Mouse (Mus musculus) limb, embryonic 14.5 days (tissue): ENCODE results near the gene Acbd6. TPM values are rescaled to one million over a fixed set of nuclear protein-coding genes. Genes with fewer than 3 reads are reported as not detected.

Source experiments
- ATAC-seq: fragments of 200-750 bp; cut with Nextera tagmentation; 2 replicates; pipeline ENCODE4 v1.8.0; 2017; ENCODE audit warnings: low read depth, moderate number of reproducible peaks, moderate TSS enrichment; ENCODE audit not compliant: low FRiP score
- DNase-seq: peaks from one replicate; pipeline ENCODE4 v3.0.0-alpha.2; 2015; ENCODE audit warnings: low spot score
- H3K27ac ChIP-seq: fragments of 300-500 bp; sonication (generic); replicated peaks from 2 replicates; pipeline ENCODE4 v1.5.1; 2014; ENCODE audit warnings: low read depth, mild to moderate bottlenecking, low read length, moderate library complexity, mixed read lengths
- H3K27me3 ChIP-seq: fragments of 300-500 bp; sonication (generic); 2 replicates; pipeline ENCODE4 v1.6.1; 2014; ENCODE audit warnings: low read length, mixed read lengths; ENCODE audit not compliant: control insufficient read depth, insufficient read depth
- H3K36me3 ChIP-seq: fragments of 300-500 bp; sonication (generic); 2 replicates; pipeline ENCODE4 v1.6.1; 2014; ENCODE audit warnings: mild to moderate bottlenecking, low read length, moderate library complexity, mixed read lengths; ENCODE audit not compliant: control insufficient read depth, insufficient read depth
- H3K4me1 ChIP-seq: fragments of 300-500 bp; sonication (generic); 2 replicates; pipeline ENCODE4 v1.6.1; 2014; ENCODE audit warnings: antibody characterized with exemption, low read length, mixed read lengths; ENCODE audit not compliant: control insufficient read depth, insufficient read depth
- H3K4me2 ChIP-seq: fragments of 300-500 bp; sonication (generic); replicated peaks from 2 replicates; pipeline ENCODE4 v1.6.1; 2014; ENCODE audit warnings: low read depth, mild to moderate bottlenecking, low read length, moderate library complexity; ENCODE audit not compliant: severe bottlenecking
- H3K4me3 ChIP-seq: fragments of 300-500 bp; sonication (generic); replicated peaks from 2 replicates; pipeline ENCODE4 v1.5.1; 2014; ENCODE audit warnings: low read length
- H3K9ac ChIP-seq: fragments of 300-500 bp; sonication (generic); 2 replicates; pipeline ENCODE4 v1.6.1; 2014; ENCODE audit warnings: mild to moderate bottlenecking, low read depth, low read length, moderate library complexity; ENCODE audit not compliant: severe bottlenecking
- H3K9me3 ChIP-seq: fragments of 300-500 bp; sonication (generic); 2 replicates; pipeline ENCODE4 v1.6.1; 2016; ENCODE audit warnings: low read length; ENCODE audit not compliant: control insufficient read depth
- POLR2A ChIP-seq: fragments of 200-500 bp; IDR thresholded peaks from 2 replicates; pipeline ENCODE4 v1.8.0; 2012; ENCODE audit warnings: inconsistent platforms, mild to moderate bottlenecking, moderate library complexity, borderline replicate concordance; ENCODE audit not compliant: insufficient read depth, insufficient read length; ENCODE audit errors: extremely low read depth
- WGBS: fragments of 180-500 bp; shearing (Covaris S2); extraction: QIAGEN DNeasy Blood & Tissue Kit; methylation state at CpG from one replicate; pipeline ENCODE4 v1.1.7; 2014; 5-methylcytosine and 5-hydroxymethylcytosine counted together
- polyA plus RNA-seq, 2 experiments: library from polyadenylated mRNA; depleted of rRNA in 1 of 2; stranded (reverse) in 1 of 2; unstranded in 1 of 2; fragments of >200 nt; fragmentation: Nextera tagmentation in 1 of 2; extraction: Ambion mirVana in 1 of 2; gene quantifications; 2 replicates each; pipeline versions ENCODE4 v1.2.1 to v1.2.3; 2012 to 2014

The Acbd6 gene
- polyA plus RNA-seq, 2 experiments: 87.9 to 88.3 TPM

- H3K9me3 ChIP-seq: no peaks in the 10 kb centered on the region
- DNase-seq (no peak), ATAC-seq (no peak)
- peaks cover 13% of the 10 kb centered on the region; the same call in 1 of the 2 replicates for H3K27me3 ChIP-seq
- no peak overlapping the region for H3K27ac ChIP-seq
- H3K9ac ChIP-seq: no peak overlapping the region
- 42% methylated on average over 5 of the region's 5 CpGs for whole genome bisulfite sequencing
- no peaks in the 10 kb centered on the region for H3K36me3 ChIP-seq
- no peak for TF ChIP-seq POLR2A
- H3K4me2 ChIP-seq: no peak overlapping the region
- no peak overlapping the region for H3K4me3 ChIP-seq
- H3K4me1 ChIP-seq: no peaks in the 10 kb centered on the region
Observed at GRCm38 (mm10) chr1:155720006-155720405, 162.1 kb downstream of the Acbd6 start.

- DNase-seq: no peak
- TF ChIP-seq POLR2A: no peak
Observed at GRCm38 (mm10) chr1:155721443-155721842, 163.5 kb downstream of the Acbd6 start.

GRCm38 (mm10) chr1:155722185-155722584 is 164.3 kb downstream of the Acbd6 start:
- Histone ChIP-seq H3K27me3 (peaks cover 19% of the 10 kb centered on the region), H3K9me3 (no peaks in the 10 kb centered on the region), H3K27ac (no peak overlapping the region), H3K9ac (no peak overlapping the region), H3K4me3 (no peak overlapping the region), H3K4me2 (peak overlapping the region; percentile 22; the same call in 1 of the 2 replicates), H3K4me1 (no peaks in the 10 kb centered on the region), H3K36me3 (no peaks in the 10 kb centered on the region)
- no peak for ATAC-seq
- DNase-seq: peak; percentile 74
- TF ChIP-seq POLR2A: no peak
- WGBS: 0% methylated on average over 13 of the region's 13 CpGs

More at GRCm38 (mm10) chr1:155721443-155721842, 163.5 kb downstream of the Acbd6 start:
- no peaks in the 10 kb centered on the region for H3K4me1 ChIP-seq
- H3K9ac ChIP-seq: no peak overlapping the region
- WGBS: 38% methylated on average over 8 of the region's 8 CpGs
- H3K4me3 ChIP-seq: no peak overlapping the region
- H3K27ac ChIP-seq: no peak overlapping the region
- no peaks in the 10 kb centered on the region for H3K36me3 ChIP-seq
- no peak for ATAC-seq
- no peaks in the 10 kb centered on the region for H3K9me3 ChIP-seq
- H3K4me2 ChIP-seq: no peak overlapping the region
- H3K27me3 ChIP-seq: peaks cover 14% of the 10 kb centered on the region; the same call in 1 of the 2 replicates

GRCm38 (mm10) chr1:155724301-155724700 is 166.4 kb downstream of the Acbd6 start:
- H3K9me3 ChIP-seq: no peaks in the 10 kb centered on the region
- H3K4me3 ChIP-seq: no peak overlapping the region
- DNase-seq (no peak), ATAC-seq (no peak)
- H3K27ac ChIP-seq: no peak overlapping the region
- 78% methylated on average over 3 of the region's 3 CpGs for WGBS
- no peak overlapping the region for H3K4me2 ChIP-seq
- no peak overlapping the region for H3K9ac ChIP-seq
- H3K36me3 ChIP-seq: no peaks in the 10 kb centered on the region
- H3K27me3 ChIP-seq: peaks cover 38% of the 10 kb centered on the region
- TF ChIP-seq POLR2A: no peak
- H3K4me1 ChIP-seq: no peaks in the 10 kb centered on the region

DNA sequence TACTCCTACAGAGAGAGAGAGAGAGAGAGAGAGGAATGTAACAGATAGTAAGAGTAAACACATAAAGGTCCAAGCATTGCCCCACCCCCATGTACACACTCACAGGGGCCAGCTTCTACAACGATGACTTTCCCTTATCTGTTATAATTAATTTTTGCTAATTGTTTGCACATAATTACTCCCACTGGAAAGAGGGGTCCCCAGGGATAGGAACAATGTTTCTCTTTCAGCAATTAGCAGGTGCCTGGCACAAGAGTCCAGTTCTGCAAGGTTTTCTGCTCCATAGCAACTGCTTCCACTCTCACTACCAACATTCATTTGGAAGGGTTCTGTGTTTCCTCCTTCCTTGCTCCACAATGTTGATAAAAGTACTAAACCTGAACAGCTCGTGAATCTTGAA is 168.0 kb downstream of the Acbd6 start:
- Histone ChIP-seq H3K27ac (no peak overlapping the region), H3K4me3 (no peak overlapping the region), H3K4me2 (no peak overlapping the region), H3K9me3 (no peaks in the 10 kb centered on the region), H3K9ac (no peak overlapping the region), H3K36me3 (no peaks in the 10 kb centered on the region), H3K4me1 (no peaks in the 10 kb centered on the region), H3K27me3 (peaks cover 54% of the 10 kb centered on the region)
- no peak for TF ChIP-seq POLR2A
- no peak for DNase-seq
- ATAC-seq: no peak
- WGBS: 82% methylated on average over 2 of the region's 2 CpGs

DNA sequence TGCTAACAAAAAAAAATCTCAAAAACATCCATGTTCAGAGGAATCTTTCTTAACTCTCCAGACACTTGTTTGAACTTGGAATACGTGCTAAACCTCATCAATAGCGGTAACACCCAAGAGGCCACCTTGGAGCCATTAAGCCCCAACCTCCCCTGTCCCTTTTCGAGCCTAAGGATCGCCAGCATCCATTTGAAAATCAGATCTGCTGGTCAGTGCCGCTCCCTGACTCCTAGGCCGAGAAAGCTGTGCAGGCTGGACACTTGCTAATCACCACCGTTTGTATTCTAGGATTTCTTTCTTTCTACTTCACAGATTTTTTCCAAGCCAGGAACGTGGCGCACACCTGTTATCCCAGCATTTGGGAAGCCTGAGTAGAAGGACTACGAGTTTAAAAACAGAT is 169.9 kb downstream of the Acbd6 start:
- 24% methylated on average over 10 of the region's 10 CpGs for WGBS
- TF ChIP-seq POLR2A: no peak
- ATAC-seq (no peak), DNase-seq (no peak)
- Histone ChIP-seq H3K27ac (no peak overlapping the region), H3K27me3 (peaks cover 69% of the 10 kb centered on the region), H3K4me1 (no peaks in the 10 kb centered on the region), H3K4me2 (no peak overlapping the region), H3K9me3 (no peaks in the 10 kb centered on the region), H3K9ac (no peak overlapping the region), H3K4me3 (no peak overlapping the region), H3K36me3 (no peaks in the 10 kb centered on the region)
